Mouse (Mus musculus): ENCODE measurements around the gene Tex28. TPM values are rescaled to one million over a fixed set of nuclear protein-coding genes. Genes with fewer than 3 reads are reported as not detected.

Tex28 gene
- polyA plus RNA-seq, 1 experiment from 2014 or later, result not detected

Other genes with a start within 250 kb of the Tex28 start
- 1.7 and 2.4 TPM in 2 replicates for gene Arhgap4, start 246.0 kb downstream of the Tex28 start, polyA plus RNA-seq (2016; fragmentation: Nextera tagmentation; extraction: Ambion mirVana)
- 180 and 205 TPM in 2 replicates for gene Naa10, start 245.9 kb downstream of the Tex28 start, polyA plus RNA-seq (2016; fragmentation: Nextera tagmentation; extraction: Ambion mirVana)
- gene Renbp, start 237.0 kb downstream of the Tex28 start, polyA plus RNA-seq (2016; fragmentation: Nextera tagmentation; extraction: Ambion mirVana), result 11.2 and 13.7 TPM in 2 replicates
- 87.7 and 88.4 TPM in 2 replicates for gene Hcfc1, start 201.5 kb downstream of the Tex28 start, polyA plus RNA-seq (2016; fragmentation: Nextera tagmentation; extraction: Ambion mirVana)
- 65.0 and 66.6 TPM in 2 replicates for gene Irak1, start 143.9 kb downstream of the Tex28 start, polyA plus RNA-seq (2016; fragmentation: Nextera tagmentation; extraction: Ambion mirVana)
- not detected in 2 replicates for gene Opn1mw, start 40.4 kb downstream of the Tex28 start, polyA plus RNA-seq (2016; fragmentation: Nextera tagmentation; extraction: Ambion mirVana)
- 13.8 and 14.0 TPM in 2 replicates for gene Mecp2, start 32.5 kb downstream of the Tex28 start, polyA plus RNA-seq (2016; fragmentation: Nextera tagmentation; extraction: Ambion mirVana)
- 0.05 and 0.06 TPM in 2 replicates for gene Tktl1, start 9.4 kb upstream of the Tex28 start, polyA plus RNA-seq (2016; fragmentation: Nextera tagmentation; extraction: Ambion mirVana)
- 273 and 333 TPM in 2 replicates for gene Flna, start 82.0 kb upstream of the Tex28 start, polyA plus RNA-seq (2016; fragmentation: Nextera tagmentation; extraction: Ambion mirVana)
- gene Emd, start 86.8 kb upstream of the Tex28 start, polyA plus RNA-seq (2016; fragmentation: Nextera tagmentation; extraction: Ambion mirVana), result 25.2 and 29.8 TPM in 2 replicates
- 862 and 901 TPM in 2 replicates for gene Rpl10, start 103.0 kb upstream of the Tex28 start, polyA plus RNA-seq (2016; fragmentation: Nextera tagmentation; extraction: Ambion mirVana)
- 69.0 and 80.5 TPM in 2 replicates for gene Taz, start 114.1 kb upstream of the Tex28 start, polyA plus RNA-seq (2016; fragmentation: Nextera tagmentation; extraction: Ambion mirVana)
- gene Dnase1l1, start 114.5 kb upstream of the Tex28 start, polyA plus RNA-seq (2016; fragmentation: Nextera tagmentation; extraction: Ambion mirVana), result 3.4 and 5.0 TPM in 2 replicates
- gene Atp6ap1, start 129.3 kb upstream of the Tex28 start, polyA plus RNA-seq (2016; fragmentation: Nextera tagmentation; extraction: Ambion mirVana), result 80.1 and 90.7 TPM in 2 replicates
- 154 and 206 TPM in 2 replicates for gene Gdi1, start 137.2 kb upstream of the Tex28 start, polyA plus RNA-seq (2016; fragmentation: Nextera tagmentation; extraction: Ambion mirVana)
- 55.3 and 62.7 TPM in 2 replicates for gene Fam50a, start 145.2 kb upstream of the Tex28 start, polyA plus RNA-seq (2016; fragmentation: Nextera tagmentation; extraction: Ambion mirVana)
- 14.4 and 17.1 TPM in 2 replicates for gene Plxna3, start 161.2 kb upstream of the Tex28 start, polyA plus RNA-seq (2016; fragmentation: Nextera tagmentation; extraction: Ambion mirVana)
- 113 and 125 TPM in 2 replicates for gene Lage3, start 185.8 kb upstream of the Tex28 start, polyA plus RNA-seq (2016; fragmentation: Nextera tagmentation; extraction: Ambion mirVana)
- 57.7 and 59.8 TPM in 2 replicates for gene Ubl4a, start 205.4 kb upstream of the Tex28 start, polyA plus RNA-seq (2016; fragmentation: Nextera tagmentation; extraction: Ambion mirVana)
- gene Slc10a3, start 205.5 kb upstream of the Tex28 start, polyA plus RNA-seq (2016; fragmentation: Nextera tagmentation; extraction: Ambion mirVana), result 12.2 and 13.2 TPM in 2 replicates
- 24.0 and 28.4 TPM in 2 replicates for gene Fam3a, start 225.4 kb upstream of the Tex28 start, polyA plus RNA-seq (2016; fragmentation: Nextera tagmentation; extraction: Ambion mirVana)
- gene Ikbkg, start 225.5 kb upstream of the Tex28 start, polyA plus RNA-seq (2016; fragmentation: Nextera tagmentation; extraction: Ambion mirVana), result 16.7 and 17.8 TPM in 2 replicates

Measured in limb, embryonic 10.5 days (tissue).